Mouse (Mus musculus): ENCODE results near the gene Cfap97. TPM values are rescaled to one million over a fixed set of nuclear protein-coding genes. Genes with fewer than 3 reads are reported as not detected.

The Cfap97 gene
- polyA plus RNA-seq, 1 experiment: 2.4 TPM

GRCm38 (mm10) chr8:46162953-46163869, 11.6 kb downstream of the Cfap97 start:
- TF ChIP-seq USF1 (IDR thresholded peaks at IDR 0.05; ENCODE audit: low read depth) (no peak), MAX (IDR thresholded peaks at IDR 0.05) (peak; percentile 69), MYOG (IDR thresholded peaks at IDR 0.05; ENCODE audit: control insufficient read depth, extremely low read depth, insufficient read length) (no peak)

GRCm38 (mm10) chr8:46163870-46164190, 12.3 kb downstream of the Cfap97 start:
- peak overlapping the region; percentile 80 for H3K4me3 ChIP-seq (ENCODE audit: insufficient read depth, poor library complexity, severe bottlenecking)
- H3ac ChIP-seq (ENCODE audit: control insufficient read depth, insufficient read length, low read depth): peak overlapping the region; percentile 93
- peaks cover 22% of the 10 kb centered on the region for H3K79me2 ChIP-seq (ENCODE audit: control insufficient read depth, insufficient read depth)
- H3K79me3 ChIP-seq (ENCODE audit: low read depth): peaks cover 5% of the 10 kb centered on the region
- H3K36me3 ChIP-seq (ENCODE audit: control insufficient read depth, insufficient read depth): no peaks in the 10 kb centered on the region
- no peak for TF ChIP-seq CEBPB (IDR thresholded peaks at IDR 0.05; ENCODE audit: low read depth)
- TF ChIP-seq MYOG (IDR thresholded peaks at IDR 0.05; ENCODE audit: control insufficient read depth, extremely low read depth, insufficient read length): no peak
- TF ChIP-seq MAX (IDR thresholded peaks at IDR 0.05): no peak
- TF ChIP-seq FOSL1 (IDR thresholded peaks at IDR 0.05; ENCODE audit: insufficient read depth, low read length, poor library complexity, severe bottlenecking): no peak
- TF ChIP-seq MYOD1 (IDR thresholded peaks at IDR 0.05; ENCODE audit: control insufficient read depth, insufficient read length, low read depth): no peak
- TF ChIP-seq CTCF (IDR thresholded peaks at IDR 0.05; ENCODE audit: control insufficient read depth, insufficient read depth, insufficient read length): no peak
- no peak for TF ChIP-seq USF1 (IDR thresholded peaks at IDR 0.05; ENCODE audit: low read depth)
- no peaks in the 10 kb centered on the region for H3K27me3 ChIP-seq (ENCODE audit: control insufficient read depth, insufficient read depth, insufficient read length)

More at GRCm38 (mm10) chr8:46162953-46163869, 11.6 kb downstream of the Cfap97 start:
- Histone ChIP-seq H3K27me3 (ENCODE audit: control insufficient read depth, insufficient read depth, insufficient read length) (no peaks in the 10 kb centered on the region), H3K4me3 (ENCODE audit: insufficient read depth, poor library complexity, severe bottlenecking) (peak overlapping the region; percentile 80), H3K79me3 (ENCODE audit: low read depth) (peaks cover 5% of the 10 kb centered on the region), H3K36me3 (ENCODE audit: control insufficient read depth, insufficient read depth) (no peaks in the 10 kb centered on the region), H3ac (ENCODE audit: control insufficient read depth, insufficient read length, low read depth) (peak overlapping the region; percentile 95), H3K79me2 (ENCODE audit: control insufficient read depth, insufficient read depth) (peaks cover 22% of the 10 kb centered on the region)

- Histone ChIP-seq H3ac (ENCODE audit: control insufficient read depth, insufficient read length, low read depth) (no peak overlapping the region), H3K4me3 (ENCODE audit: insufficient read depth, poor library complexity, severe bottlenecking) (no peak overlapping the region), H3K79me3 (ENCODE audit: low read depth) (no peaks in the 10 kb centered on the region), H3K27me3 (ENCODE audit: control insufficient read depth, insufficient read depth, insufficient read length) (no peaks in the 10 kb centered on the region), H3K36me3 (ENCODE audit: control insufficient read depth, insufficient read depth) (peaks cover 27% of the 10 kb centered on the region), H3K79me2 (ENCODE audit: control insufficient read depth, insufficient read depth) (no peaks in the 10 kb centered on the region)
- TF ChIP-seq MYOD1 (IDR thresholded peaks at IDR 0.05; ENCODE audit: control insufficient read depth, insufficient read length, low read depth): no peak
- TF ChIP-seq MAX (IDR thresholded peaks at IDR 0.05): no peak
- no peak for TF ChIP-seq FOSL1 (IDR thresholded peaks at IDR 0.05; ENCODE audit: insufficient read depth, low read length, poor library complexity, severe bottlenecking)
- no peak for TF ChIP-seq CTCF (IDR thresholded peaks at IDR 0.05; ENCODE audit: control insufficient read depth, insufficient read depth, insufficient read length)
- TF ChIP-seq MYOG (IDR thresholded peaks at IDR 0.05; ENCODE audit: control insufficient read depth, extremely low read depth, insufficient read length): no peak
- no peak for TF ChIP-seq USF1 (IDR thresholded peaks at IDR 0.05; ENCODE audit: low read depth)
- TF ChIP-seq CEBPB (IDR thresholded peaks at IDR 0.05; ENCODE audit: low read depth): no peak
Observed at GRCm38 (mm10) chr8:46173651-46174050, 22.1 kb downstream of the Cfap97 start.

GRCm38 (mm10) chr8:46180136-46180535, 28.6 kb downstream of the Cfap97 start:
- no peak for TF ChIP-seq MYOD1 (IDR thresholded peaks at IDR 0.05; ENCODE audit: control insufficient read depth, insufficient read length, low read depth)
- TF ChIP-seq CTCF (IDR thresholded peaks at IDR 0.05; ENCODE audit: control insufficient read depth, insufficient read depth, insufficient read length): no peak
- no peak for TF ChIP-seq CEBPB (IDR thresholded peaks at IDR 0.05; ENCODE audit: low read depth)
- TF ChIP-seq MAX (IDR thresholded peaks at IDR 0.05): no peak
- no peak for TF ChIP-seq FOSL1 (IDR thresholded peaks at IDR 0.05; ENCODE audit: insufficient read depth, low read length, poor library complexity, severe bottlenecking)
- no peak for TF ChIP-seq MYOG (IDR thresholded peaks at IDR 0.05; ENCODE audit: control insufficient read depth, extremely low read depth, insufficient read length)
- no peaks in the 10 kb centered on the region for H3K79me2 ChIP-seq (ENCODE audit: control insufficient read depth, insufficient read depth)
- no peaks in the 10 kb centered on the region for H3K79me3 ChIP-seq (ENCODE audit: low read depth)
- no peak overlapping the region for H3K4me3 ChIP-seq (ENCODE audit: insufficient read depth, poor library complexity, severe bottlenecking)
- H3K27me3 ChIP-seq (ENCODE audit: control insufficient read depth, insufficient read depth, insufficient read length): no peaks in the 10 kb centered on the region
- no peaks in the 10 kb centered on the region for H3K36me3 ChIP-seq (ENCODE audit: control insufficient read depth, insufficient read depth)
- H3ac ChIP-seq (ENCODE audit: control insufficient read depth, insufficient read length, low read depth): no peak overlapping the region

GRCm38 (mm10) chr8:46185361-46185760, 33.8 kb downstream of the Cfap97 start:
- Histone ChIP-seq H3ac (ENCODE audit: control insufficient read depth, insufficient read length, low read depth) (no peak overlapping the region), H3K79me3 (ENCODE audit: low read depth) (no peaks in the 10 kb centered on the region), H3K36me3 (ENCODE audit: control insufficient read depth, insufficient read depth) (peaks cover 5% of the 10 kb centered on the region), H3K27me3 (ENCODE audit: control insufficient read depth, insufficient read depth, insufficient read length) (no peaks in the 10 kb centered on the region), H3K79me2 (ENCODE audit: control insufficient read depth, insufficient read depth) (no peaks in the 10 kb centered on the region), H3K4me3 (ENCODE audit: insufficient read depth, poor library complexity, severe bottlenecking) (no peak overlapping the region)
- TF ChIP-seq CTCF (IDR thresholded peaks at IDR 0.05; ENCODE audit: control insufficient read depth, insufficient read depth, insufficient read length): peak; percentile 58
- no peak for TF ChIP-seq MAX (IDR thresholded peaks at IDR 0.05)

GRCm38 (mm10) chr8:46193100-46193499, 41.5 kb downstream of the Cfap97 start:
- TF ChIP-seq FOSL1 (IDR thresholded peaks at IDR 0.05; ENCODE audit: insufficient read depth, low read length, poor library complexity, severe bottlenecking) (no peak), CTCF (IDR thresholded peaks at IDR 0.05; ENCODE audit: control insufficient read depth, insufficient read depth, insufficient read length) (no peak), MYOD1 (IDR thresholded peaks at IDR 0.05; ENCODE audit: control insufficient read depth, insufficient read length, low read depth) (no peak), MYOG (IDR thresholded peaks at IDR 0.05; ENCODE audit: control insufficient read depth, extremely low read depth, insufficient read length) (no peak), CEBPB (IDR thresholded peaks at IDR 0.05; ENCODE audit: low read depth) (no peak), MAX (IDR thresholded peaks at IDR 0.05) (no peak), USF1 (IDR thresholded peaks at IDR 0.05; ENCODE audit: low read depth) (no peak)
- Histone ChIP-seq H3ac (ENCODE audit: control insufficient read depth, insufficient read length, low read depth) (no peak overlapping the region), H3K79me3 (ENCODE audit: low read depth) (no peaks in the 10 kb centered on the region), H3K36me3 (ENCODE audit: control insufficient read depth, insufficient read depth) (peaks cover 12% of the 10 kb centered on the region), H3K79me2 (ENCODE audit: control insufficient read depth, insufficient read depth) (no peaks in the 10 kb centered on the region), H3K27me3 (ENCODE audit: control insufficient read depth, insufficient read depth, insufficient read length) (no peaks in the 10 kb centered on the region), H3K4me3 (ENCODE audit: insufficient read depth, poor library complexity, severe bottlenecking) (no peak overlapping the region)

All from C2C12 (cell line).